Mouse (Mus musculus): ENCODE measurements around the gene Muc3a. TPM values are rescaled to one million over a fixed set of nuclear protein-coding genes. Genes with fewer than 3 reads are reported as not detected.

Gene Muc3a
- polyA plus RNA-seq (2016; fragmentation: Nextera tagmentation; extraction: Ambion mirVana): 0.09 TPM in 1 of 2 replicates, not detected in the other

DNA sequence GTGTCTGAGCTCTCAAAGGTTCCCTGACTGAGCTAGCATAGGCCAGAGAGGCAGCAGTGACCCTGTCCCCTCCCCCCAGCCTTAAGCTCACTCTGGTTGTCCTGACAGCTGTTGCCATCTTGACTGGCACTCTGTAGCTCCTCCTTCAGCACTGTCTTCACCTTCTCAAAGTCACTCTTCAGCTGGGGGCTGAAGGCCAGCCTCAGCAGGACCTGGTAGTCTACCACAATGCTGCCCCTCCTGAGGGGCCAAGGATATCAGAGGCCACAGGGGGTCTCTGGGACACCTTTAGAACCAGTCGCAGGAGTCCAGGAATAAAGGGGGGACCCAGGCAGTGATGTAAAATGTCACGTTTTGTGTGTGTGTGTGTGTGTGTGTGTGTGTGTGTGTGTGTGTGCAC lies at the start of gene Muc3a:
TSS of gene Muc3a (minus strand) at position 101 of the 400 bp plus-strand sequence.
- Histone ChIP-seq H3K36me3 (no peaks in the 10 kb centered on the region), H3K4me2 (no peak within 1 kb of the TSS), H3K4me3 (no peak within 1 kb of the TSS), H3K9ac (no peak within 1 kb of the TSS), H3K4me1 (replicated peaks) (peaks cover 8% of the 10 kb centered on the region; the same call in 1 of the 2 replicates), H3K27me3 (replicated peaks) (peaks cover 16% of the 10 kb centered on the region), H3K9me3 (replicated peaks) (no peaks in the 10 kb centered on the region), H3K27ac (ENCODE audit: poor library complexity, severe bottlenecking) (no peak within 1 kb of the TSS)
- WGBS: 52% methylated on average over 2 of the region's 2 CpGs
- ATAC-seq (ENCODE audit: insufficient number of reproducible peaks, low FRiP score): no peak

DNA sequence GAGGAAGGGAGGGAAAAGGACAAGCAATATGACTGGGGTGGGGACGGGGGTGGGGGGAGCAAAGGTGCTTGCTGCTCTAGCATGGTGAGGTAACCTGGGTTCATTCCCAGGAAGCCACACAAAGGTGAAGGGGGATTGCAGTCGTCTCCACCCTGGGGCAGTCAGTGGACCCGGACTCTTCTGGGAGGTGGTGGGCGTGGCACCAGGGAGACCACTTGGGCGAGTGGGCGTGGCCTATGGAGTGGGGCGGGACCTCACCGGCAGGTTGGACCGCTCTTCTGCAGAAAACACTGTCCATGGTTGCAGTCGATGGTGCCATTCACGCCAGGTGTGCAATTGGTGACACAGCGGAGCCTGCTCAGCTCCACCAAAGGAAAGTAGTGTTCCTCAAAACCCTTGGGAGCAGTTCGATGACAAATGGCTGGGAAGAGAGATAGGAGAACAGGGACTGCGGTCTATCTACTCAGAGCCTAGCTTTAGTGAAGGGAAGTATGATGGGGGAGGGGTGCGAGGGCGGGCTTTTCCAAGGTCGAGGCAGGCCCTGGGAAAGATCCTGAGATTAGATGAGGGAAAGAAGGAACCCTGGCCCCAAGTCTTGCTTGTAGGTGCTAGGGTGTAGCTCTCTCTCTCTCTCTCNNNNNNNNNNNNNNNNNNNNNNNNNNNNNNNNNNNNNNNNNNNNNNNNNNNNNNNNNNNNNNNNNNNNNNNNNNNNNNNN lies 917 bp downstream of the Muc3a start:
- Histone ChIP-seq H3K4me1 (replicated peaks) (peaks cover 8% of the 10 kb centered on the region; the same call in 1 of the 2 replicates), H3K27me3 (replicated peaks) (peaks cover 22% of the 10 kb centered on the region), H3K4me2 (no peak overlapping the region), H3K36me3 (no peaks in the 10 kb centered on the region), H3K4me3 (no peak overlapping the region), H3K27ac (ENCODE audit: poor library complexity, severe bottlenecking) (no peak overlapping the region), H3K9ac (no peak overlapping the region), H3K9me3 (replicated peaks) (no peaks in the 10 kb centered on the region)
- no peak for ATAC-seq (ENCODE audit: insufficient number of reproducible peaks, low FRiP score)
- 10% methylated on average over 17 of the region's 17 CpGs for WGBS

DNA sequence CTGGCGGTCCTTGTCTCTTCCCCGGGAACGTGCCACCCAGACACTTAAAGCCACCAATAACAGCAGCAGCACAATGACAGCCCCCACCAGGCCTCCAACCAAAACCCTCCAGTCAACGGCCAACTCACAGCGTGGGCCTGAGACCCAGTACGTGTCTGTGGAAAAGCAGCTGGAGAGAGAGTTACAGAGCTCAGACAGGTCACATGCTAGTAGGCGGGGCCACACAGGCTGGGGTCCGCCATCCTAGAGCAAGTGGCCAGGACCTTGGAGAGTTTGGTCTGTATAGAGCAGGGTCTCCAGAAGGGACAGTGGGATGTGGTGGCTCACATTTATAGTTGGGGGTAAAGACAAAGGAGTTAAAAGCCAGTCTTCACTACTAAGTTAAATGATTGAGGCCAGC lies 1.5 kb downstream of the Muc3a start:
- Histone ChIP-seq H3K36me3 (no peaks in the 10 kb centered on the region), H3K4me3 (no peak overlapping the region), H3K27ac (ENCODE audit: poor library complexity, severe bottlenecking) (no peak overlapping the region), H3K9me3 (replicated peaks) (no peaks in the 10 kb centered on the region), H3K9ac (no peak overlapping the region), H3K4me1 (replicated peaks) (peaks cover 8% of the 10 kb centered on the region; the same call in 1 of the 2 replicates), H3K27me3 (replicated peaks) (peaks cover 23% of the 10 kb centered on the region), H3K4me2 (no peak overlapping the region)
- ATAC-seq (ENCODE audit: insufficient number of reproducible peaks, low FRiP score): no peak
- WGBS: 54% methylated on average over 8 of the region's 8 CpGs

DNA sequence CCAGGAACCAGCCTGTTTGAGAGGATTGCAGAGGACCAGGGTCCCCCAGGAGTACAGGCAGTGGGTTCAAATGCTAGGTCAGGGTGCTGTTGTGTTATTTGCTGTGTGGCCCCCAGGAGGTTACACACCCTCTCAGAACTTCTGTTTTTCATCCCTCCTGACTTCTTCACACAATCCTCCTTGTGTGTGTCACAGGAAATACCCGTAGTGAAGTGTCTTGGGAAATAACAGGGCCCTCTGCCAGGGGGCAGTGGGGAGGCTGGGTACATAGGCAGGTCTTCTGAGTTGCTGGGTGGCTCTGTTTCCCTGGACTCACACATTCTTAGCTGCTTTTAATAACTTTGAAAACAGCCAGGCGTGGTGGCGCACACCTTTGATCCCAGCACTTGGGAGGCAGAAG lies 6.9 kb downstream of the Muc3a start:
- Histone ChIP-seq H3K27me3 (replicated peaks) (peaks cover 23% of the 10 kb centered on the region), H3K4me2 (no peak overlapping the region), H3K4me3 (no peak overlapping the region), H3K9ac (no peak overlapping the region), H3K27ac (ENCODE audit: poor library complexity, severe bottlenecking) (no peak overlapping the region), H3K9me3 (replicated peaks) (no peaks in the 10 kb centered on the region), H3K4me1 (replicated peaks) (no peaks in the 10 kb centered on the region), H3K36me3 (no peaks in the 10 kb centered on the region)
- ATAC-seq (ENCODE audit: insufficient number of reproducible peaks, low FRiP score): no peak
- 67% methylated on average over 3 of the region's 3 CpGs for WGBS

DNA sequence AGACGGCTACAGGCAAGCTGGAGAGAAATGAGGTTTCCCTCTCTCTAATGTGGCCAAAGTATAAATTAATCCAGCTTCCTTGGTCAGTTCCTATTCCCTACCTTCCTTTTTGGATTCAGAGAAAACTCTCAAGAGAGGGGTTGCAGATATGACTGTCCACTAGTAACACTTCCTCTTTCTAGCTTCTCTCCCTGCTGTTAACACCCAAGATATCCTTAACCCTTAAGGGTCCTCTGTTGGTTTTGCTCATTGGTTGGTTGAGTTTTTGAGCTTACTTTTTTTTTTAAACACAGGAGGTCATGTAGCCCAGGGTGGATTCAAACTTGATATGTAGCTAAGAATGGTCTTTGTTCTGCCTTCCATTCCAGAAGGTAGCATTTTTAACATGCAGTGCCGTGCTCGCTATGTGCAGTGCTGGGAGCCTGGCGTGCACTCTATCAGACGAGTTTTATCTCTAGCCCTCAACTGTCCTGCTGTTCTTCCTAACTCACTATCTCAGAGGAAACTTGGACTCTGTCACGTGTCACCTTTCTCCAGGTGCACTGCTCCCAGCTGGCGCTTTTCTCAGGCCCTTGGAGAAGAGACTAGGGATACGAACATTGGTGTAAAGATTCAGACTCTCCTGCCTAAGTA lies 17.6 kb downstream of the Muc3a start:
- no peaks in the 10 kb centered on the region for H3K36me3 ChIP-seq
- no peak for ATAC-seq (ENCODE audit: insufficient number of reproducible peaks, low FRiP score)
- H3K4me3 ChIP-seq: no peak overlapping the region
- WGBS: 32% methylated on average over 8 of the region's 8 CpGs
- H3K4me1 ChIP-seq (replicated peaks): no peaks in the 10 kb centered on the region; the same call in 1 of the 2 replicates
- H3K27ac ChIP-seq (ENCODE audit: poor library complexity, severe bottlenecking): no peak overlapping the region
- H3K4me2 ChIP-seq: no peak overlapping the region
- peaks cover 7% of the 10 kb centered on the region; the same call in 1 of the 2 replicates for H3K27me3 ChIP-seq (replicated peaks)
- H3K9ac ChIP-seq: no peak overlapping the region
- 0 out of 2 replicates have a peak, but pooled peaks cover 3% of the 10 kb centered on the region for H3K9me3 ChIP-seq (replicated peaks)

DNA sequence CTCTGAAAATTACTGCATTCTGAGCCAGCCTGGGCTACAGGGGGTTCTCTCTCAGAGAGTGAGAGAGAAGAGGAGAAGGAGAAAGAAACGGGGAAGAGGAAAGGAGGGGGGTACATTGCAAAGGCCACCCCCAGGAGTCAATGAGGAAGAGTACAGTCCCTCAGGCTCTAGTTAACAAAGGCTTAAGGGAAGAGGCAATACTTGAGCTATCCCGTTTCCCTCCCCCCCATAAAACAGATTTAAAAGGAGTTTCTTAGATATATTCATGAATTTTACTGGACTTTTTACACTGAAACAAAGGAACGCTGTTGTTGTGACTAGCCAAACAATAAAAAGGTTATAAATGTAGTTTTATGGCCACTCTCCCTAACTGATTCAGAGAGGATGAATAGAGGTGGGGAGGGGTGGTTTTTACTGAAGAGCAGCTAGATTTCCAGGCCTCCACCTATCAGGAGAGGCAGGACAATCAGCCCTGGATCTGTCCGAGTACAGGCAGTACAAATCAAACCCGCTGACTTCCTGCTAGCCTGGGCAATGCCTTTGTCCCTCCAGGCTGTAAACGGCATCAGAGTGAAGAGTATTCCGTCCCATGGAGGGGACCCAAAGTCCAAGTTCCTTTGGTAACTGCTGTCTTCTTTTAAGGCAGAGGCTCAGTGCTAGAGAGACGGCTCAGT lies 18.8 kb downstream of the Muc3a start:
- Histone ChIP-seq H3K27me3 (replicated peaks) (peaks cover 7% of the 10 kb centered on the region; the same call in 1 of the 2 replicates), H3K4me2 (no peak overlapping the region), H3K27ac (ENCODE audit: poor library complexity, severe bottlenecking) (no peak overlapping the region), H3K9me3 (replicated peaks) (0 out of 2 replicates have a peak, but pooled peaks cover 3% of the 10 kb centered on the region), H3K36me3 (no peaks in the 10 kb centered on the region), H3K9ac (no peak overlapping the region), H3K4me3 (no peak overlapping the region), H3K4me1 (replicated peaks) (no peaks in the 10 kb centered on the region; the same call in 1 of the 2 replicates)
- no peak for ATAC-seq (ENCODE audit: insufficient number of reproducible peaks, low FRiP score)
- WGBS: 66% methylated on average over 8 of the region's 8 CpGs

DNA sequence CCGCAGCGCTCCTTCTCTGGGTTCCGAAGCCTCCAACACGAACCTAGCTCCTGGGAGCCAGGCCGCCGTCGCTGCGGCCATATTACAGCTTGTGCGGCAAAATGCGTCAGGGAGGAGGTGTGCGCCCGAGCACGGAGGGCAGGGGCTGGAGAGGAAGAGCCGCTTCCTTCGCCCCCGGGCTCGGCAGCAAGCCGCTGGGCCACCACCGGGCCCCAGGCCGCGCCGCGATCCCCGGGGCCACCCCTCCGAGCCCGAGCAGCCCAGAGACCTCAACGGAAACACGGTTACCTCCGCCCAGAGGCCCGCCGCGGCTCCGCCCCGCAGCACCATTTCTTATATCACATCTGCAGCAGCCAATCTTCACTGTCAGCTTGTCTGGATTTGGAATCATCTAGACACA lies 22.9 kb downstream of the Muc3a start:
- H3K9ac ChIP-seq: peak overlapping the region; percentile 79
- 4% methylated on average over 32 of the region's 34 CpGs for WGBS
- H3K4me2 ChIP-seq: peak overlapping the region; percentile 98
- no peak overlapping the region for H3K27ac ChIP-seq (ENCODE audit: poor library complexity, severe bottlenecking)
- peaks cover 13% of the 10 kb centered on the region for H3K27me3 ChIP-seq (replicated peaks)
- H3K9me3 ChIP-seq (replicated peaks): 0 out of 2 replicates have a peak, but pooled peaks cover 3% of the 10 kb centered on the region
- H3K36me3 ChIP-seq: no peaks in the 10 kb centered on the region
- ATAC-seq (ENCODE audit: insufficient number of reproducible peaks, low FRiP score): no peak
- H3K4me3 ChIP-seq: peak overlapping the region; percentile 72
- H3K4me1 ChIP-seq (replicated peaks): no peaks in the 10 kb centered on the region

DNA sequence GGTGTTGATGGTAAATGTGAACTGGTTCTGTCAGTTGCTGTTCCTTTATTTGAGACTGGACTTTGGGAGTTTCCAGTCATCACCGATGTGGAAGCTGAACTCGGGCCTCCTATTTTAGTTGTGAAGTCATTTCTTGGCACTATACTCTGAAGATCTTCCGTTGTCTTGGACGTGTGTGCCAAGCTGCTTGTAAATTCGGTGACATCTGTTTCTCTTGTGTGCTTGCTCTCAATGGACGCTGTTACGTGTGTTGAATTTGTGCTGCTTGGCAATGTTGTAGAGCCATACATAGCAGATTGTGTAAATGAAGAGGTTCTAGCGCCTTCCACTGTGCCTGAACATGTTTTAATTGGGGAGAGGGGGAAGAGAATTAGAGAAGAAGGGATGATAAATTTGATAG lies 26.8 kb downstream of the Muc3a start:
- Histone ChIP-seq H3K9ac (no peak overlapping the region), H3K27me3 (replicated peaks) (peaks cover 6% of the 10 kb centered on the region), H3K27ac (ENCODE audit: poor library complexity, severe bottlenecking) (no peak overlapping the region), H3K4me2 (no peak overlapping the region), H3K4me3 (no peak overlapping the region), H3K9me3 (replicated peaks) (no peaks in the 10 kb centered on the region), H3K36me3 (no peaks in the 10 kb centered on the region), H3K4me1 (replicated peaks) (no peaks in the 10 kb centered on the region)
- ATAC-seq (ENCODE audit: insufficient number of reproducible peaks, low FRiP score): no peak
- WGBS: 75% methylated on average over 8 of the region's 8 CpGs

DNA sequence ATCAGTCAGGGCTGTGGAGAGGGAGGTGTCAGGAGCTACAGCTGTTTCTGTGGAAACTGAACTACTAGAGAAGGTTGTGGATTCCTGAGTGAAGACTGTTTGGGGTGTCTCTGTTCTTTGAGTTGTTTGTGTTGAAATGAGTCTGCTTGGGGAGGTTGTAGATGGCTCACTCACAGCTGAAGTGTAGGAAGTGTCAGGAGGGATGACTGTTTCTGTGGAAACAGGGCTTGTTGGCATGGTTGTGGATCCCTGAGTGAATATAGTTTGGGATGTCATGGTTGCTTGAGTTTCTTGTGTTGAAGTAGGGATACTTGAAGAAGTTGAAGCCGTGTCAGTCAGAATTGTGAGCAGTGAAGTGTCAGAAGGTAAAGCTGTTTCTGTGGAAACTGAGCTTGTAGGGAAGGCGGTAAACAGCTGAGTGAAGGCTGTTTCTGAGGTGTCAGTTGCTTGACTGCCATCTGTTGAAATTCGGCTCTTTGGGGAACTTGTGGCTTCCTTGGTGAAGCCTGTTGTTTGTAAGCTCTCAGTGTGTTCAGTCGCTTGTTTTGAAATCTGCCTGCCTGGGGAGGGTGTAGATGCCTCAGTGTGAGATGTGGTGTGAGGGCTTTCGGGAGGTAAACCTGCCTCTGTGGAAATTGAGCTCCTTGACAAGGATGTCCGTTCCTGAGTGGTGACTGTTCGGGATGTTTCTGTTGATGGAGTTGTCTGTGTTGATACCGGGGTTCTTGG lies 32.4 kb downstream of the Muc3a start:
- no peak for ATAC-seq (ENCODE audit: insufficient number of reproducible peaks, low FRiP score)
- Histone ChIP-seq H3K4me3 (no peak overlapping the region), H3K9ac (no peak overlapping the region), H3K9me3 (replicated peaks) (no peaks in the 10 kb centered on the region), H3K27ac (ENCODE audit: poor library complexity, severe bottlenecking) (no peak overlapping the region), H3K4me2 (no peak overlapping the region), H3K27me3 (replicated peaks) (0 out of 2 replicates have a peak, but pooled peaks cover 4% of the 10 kb centered on the region), H3K36me3 (no peaks in the 10 kb centered on the region), H3K4me1 (replicated peaks) (no peaks in the 10 kb centered on the region)
- 62% methylated on average over 8 of the region's 8 CpGs for WGBS

DNA sequence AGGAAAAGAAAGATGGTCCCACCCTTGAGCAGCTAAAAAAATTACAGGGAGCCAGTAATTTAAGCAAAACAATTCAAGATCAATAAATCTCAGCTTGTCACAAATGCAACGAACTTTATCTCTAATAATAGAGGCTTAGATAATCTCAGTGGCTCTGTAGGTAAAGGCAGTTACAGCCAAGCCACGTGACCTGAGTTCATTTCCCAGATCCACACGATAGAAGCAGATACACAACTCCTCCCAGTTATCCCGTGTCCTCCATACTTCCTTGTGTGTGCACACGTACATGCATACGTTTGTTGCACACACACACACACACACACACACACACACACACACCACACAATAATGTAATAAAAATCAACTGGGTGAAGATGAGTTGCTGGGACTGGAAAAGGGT lies 38.2 kb downstream of the Muc3a start:
- no peaks in the 10 kb centered on the region for H3K9me3 ChIP-seq (replicated peaks)
- WGBS: 71% methylated on average over 6 of the region's 6 CpGs
- H3K4me3 ChIP-seq: no peak overlapping the region
- no peaks in the 10 kb centered on the region for H3K36me3 ChIP-seq
- peaks cover 7% of the 10 kb centered on the region; the same call in 1 of the 2 replicates for H3K27me3 ChIP-seq (replicated peaks)
- H3K4me1 ChIP-seq (replicated peaks): no peaks in the 10 kb centered on the region
- no peak for ATAC-seq (ENCODE audit: insufficient number of reproducible peaks, low FRiP score)
- H3K9ac ChIP-seq: no peak overlapping the region
- no peak overlapping the region for H3K4me2 ChIP-seq
- H3K27ac ChIP-seq (ENCODE audit: poor library complexity, severe bottlenecking): no peak overlapping the region
